Mouse (Mus musculus): ENCODE results near the gene Ska3. TPM values are rescaled to one million over a fixed set of nuclear protein-coding genes. Genes with fewer than 3 reads are reported as not detected.
"Not testable (repeated sequence)": the region's sequence is repeated elsewhere in the genome, so short reads cannot be mapped to it uniquely, and the experiment has no call there.

The Ska3 gene
- polyA plus RNA-seq (2015; fragmentation: Nextera tagmentation; extraction: Ambion mirVana) = 23.9 and 28.0 TPM in 2 replicates

DNA sequence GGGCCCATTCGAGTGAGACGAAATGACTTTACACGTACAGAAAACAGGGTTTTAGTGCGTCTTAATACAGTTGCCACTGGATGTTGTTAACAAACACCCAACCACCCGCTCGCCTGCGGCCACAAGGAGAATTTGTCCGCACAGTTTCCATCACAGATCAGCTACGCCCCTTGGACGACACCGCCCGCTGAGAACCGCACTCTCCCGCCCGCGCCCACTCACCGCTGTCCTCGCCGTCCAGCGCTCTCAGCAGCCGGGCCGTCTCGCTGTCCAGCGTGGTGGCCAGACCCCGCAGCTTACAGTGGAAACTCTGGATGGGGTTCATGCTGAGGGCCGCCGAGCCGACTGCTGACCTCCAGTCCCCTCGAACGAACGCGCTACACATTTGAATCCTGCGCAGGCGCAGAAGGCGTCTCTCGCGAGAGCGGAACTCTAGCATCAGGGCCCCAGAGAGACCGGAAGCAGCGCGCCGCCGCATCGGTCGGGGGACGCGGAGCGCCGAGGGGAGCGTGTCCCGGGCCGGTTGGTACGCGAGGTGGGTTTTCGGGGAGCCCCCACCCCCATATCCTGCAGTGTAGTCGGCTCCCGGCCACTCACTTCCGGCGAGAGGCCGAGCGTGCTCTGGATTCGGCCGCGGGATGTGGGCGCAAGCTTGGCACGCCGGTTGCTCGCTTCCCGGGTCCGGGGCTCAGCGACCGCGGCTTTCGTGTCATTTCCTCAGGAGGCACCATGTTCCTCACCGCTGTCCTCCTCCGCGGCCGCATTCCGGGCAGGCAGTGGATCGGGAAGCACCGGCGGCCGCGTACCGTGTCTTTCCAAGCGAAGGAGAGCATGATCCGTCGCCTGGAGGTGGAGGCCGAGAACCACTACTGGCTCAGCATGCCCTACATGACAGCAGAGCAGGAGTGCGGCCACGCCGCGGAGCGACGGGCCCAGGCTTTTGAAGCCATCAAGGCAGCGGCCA, at the start of gene Ska3, which contains the start of gene Mrpl57:
Gene Ska3, minus strand, starts transcription at position 398 of the 964 bp plus-strand sequence.
Gene Mrpl57, plus strand, starts transcription at position 447 of the 964 bp plus-strand sequence.
- Histone ChIP-seq H3K27ac (ENCODE audit: low read length) (peak within 1 kb of the TSS; percentile 93), H3K4me3 (ENCODE audit: low read length) (peak within 1 kb of the TSS; percentile 98), H3K9me3 (ENCODE audit: control insufficient read depth, low read length) (no peaks in the 10 kb centered on the region), H3K36me3 (ENCODE audit: control insufficient read depth, insufficient read depth, low read length) (peaks cover 3% of the 10 kb centered on the region; the same call in 1 of the 2 replicates), H3K9ac (ENCODE audit: low read depth, low read length) (peak within 1 kb of the TSS; percentile 94), H3K4me2 (ENCODE audit: low read depth, low read length) (peak within 1 kb of the TSS; percentile 69), H3K4me1 (ENCODE audit: control insufficient read depth, insufficient read depth, low read length) (peaks cover 11% of the 10 kb centered on the region; the same call in 1 of the 2 replicates), H3K27me3 (replicated peaks; ENCODE audit: control insufficient read depth, insufficient read depth, low read length) (no peaks in the 10 kb centered on the region)
- WGBS = under 1% methylated on average over 96 of the region's 96 CpGs
- ATAC-seq = peak; percentile 98

GRCm38 (mm10) chr14:57866676-57867276, 40.8 kb upstream of the Ska3 start:
- H3K9me3 ChIP-seq (ENCODE audit: control insufficient read depth, low read length) = no peaks in the 10 kb centered on the region
- H3K36me3 ChIP-seq (ENCODE audit: control insufficient read depth, insufficient read depth, low read length) = 0 out of 2 replicates have a peak, but pooled peaks cover 5% of the 10 kb centered on the region
- ATAC-seq = no peak
- H3K4me1 ChIP-seq (ENCODE audit: control insufficient read depth, insufficient read depth, low read length) = no peaks in the 10 kb centered on the region
- WGBS = 93% methylated on average over 3 of the region's 3 CpGs
- H3K9ac ChIP-seq (ENCODE audit: low read depth, low read length) = no peak overlapping the region
- H3K4me3 ChIP-seq (ENCODE audit: low read length) = no peak overlapping the region
- H3K27ac ChIP-seq (ENCODE audit: low read length) = no peak overlapping the region
- H3K4me2 ChIP-seq (ENCODE audit: low read depth, low read length) = no peak overlapping the region
- H3K27me3 ChIP-seq (replicated peaks; ENCODE audit: control insufficient read depth, insufficient read depth, low read length) = no peaks in the 10 kb centered on the region

- H3K27me3 ChIP-seq (replicated peaks; ENCODE audit: control insufficient read depth, insufficient read depth, low read length) = no peaks in the 10 kb centered on the region
- no peak overlapping the region for H3K27ac ChIP-seq (ENCODE audit: low read length)
- 88% methylated on average over 3 of the region's 3 CpGs for WGBS
- H3K9me3 ChIP-seq (ENCODE audit: control insufficient read depth, low read length) = no peaks in the 10 kb centered on the region
- H3K4me3 ChIP-seq (ENCODE audit: low read length) = no peak overlapping the region
- H3K4me2 ChIP-seq (ENCODE audit: low read depth, low read length) = no peak overlapping the region
- no peaks in the 10 kb centered on the region for H3K4me1 ChIP-seq (ENCODE audit: control insufficient read depth, insufficient read depth, low read length)
- H3K36me3 ChIP-seq (ENCODE audit: control insufficient read depth, insufficient read depth, low read length) = peaks cover 5% of the 10 kb centered on the region; the same call in 1 of the 2 replicates
- H3K9ac ChIP-seq (ENCODE audit: low read depth, low read length) = no peak overlapping the region
- no peak for ATAC-seq
Measured at GRCm38 (mm10) chr14:57865256-57865655, 39.3 kb upstream of the Ska3 start.

DNA sequence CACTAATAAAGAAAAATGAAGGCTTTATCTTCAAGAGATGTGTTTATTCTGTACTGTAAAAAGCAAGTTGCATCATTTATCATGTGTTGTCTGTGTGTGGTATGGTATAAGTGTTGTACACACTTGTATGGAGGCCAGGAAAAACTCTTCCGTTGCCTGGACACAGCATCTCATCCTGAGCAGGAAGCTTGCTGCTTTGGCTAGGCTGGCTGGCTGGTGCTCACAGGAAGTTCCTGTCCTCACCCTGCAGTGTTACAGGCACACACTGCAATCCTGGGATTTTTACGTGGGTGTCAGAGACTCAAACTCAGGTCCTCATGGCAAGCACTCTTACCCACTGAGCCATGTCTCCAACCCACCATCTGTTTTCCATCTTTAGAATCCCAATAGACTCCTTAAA, 37.1 kb upstream of the Ska3 start:
- H3K9me3 ChIP-seq (ENCODE audit: control insufficient read depth, low read length) = no peaks in the 10 kb centered on the region
- no peaks in the 10 kb centered on the region for H3K27me3 ChIP-seq (replicated peaks; ENCODE audit: control insufficient read depth, insufficient read depth, low read length)
- no peak overlapping the region for H3K4me2 ChIP-seq (ENCODE audit: low read depth, low read length)
- ATAC-seq = no peak
- H3K4me1 ChIP-seq (ENCODE audit: control insufficient read depth, insufficient read depth, low read length) = no peaks in the 10 kb centered on the region
- no peak overlapping the region for H3K4me3 ChIP-seq (ENCODE audit: low read length)
- no peak overlapping the region for H3K9ac ChIP-seq (ENCODE audit: low read depth, low read length)
- WGBS = 74% methylated on average over 2 of the region's 2 CpGs
- peaks cover 5% of the 10 kb centered on the region; the same call in 1 of the 2 replicates for H3K36me3 ChIP-seq (ENCODE audit: control insufficient read depth, insufficient read depth, low read length)
- H3K27ac ChIP-seq (ENCODE audit: low read length) = 0 out of 2 replicates have a peak overlapping the region, but pooled peaks have one; percentile 31

GRCm38 (mm10) chr14:57861987-57862412, 36.0 kb upstream of the Ska3 start:
- Histone ChIP-seq H3K27ac (ENCODE audit: low read length) (no peak overlapping the region), H3K9ac (ENCODE audit: low read depth, low read length) (no peak overlapping the region), H3K4me3 (ENCODE audit: low read length) (no peak overlapping the region), H3K4me2 (ENCODE audit: low read depth, low read length) (no peak overlapping the region), H3K36me3 (ENCODE audit: control insufficient read depth, insufficient read depth, low read length) (peaks cover 5% of the 10 kb centered on the region; the same call in 1 of the 2 replicates), H3K9me3 (ENCODE audit: control insufficient read depth, low read length) (no peaks in the 10 kb centered on the region), H3K4me1 (ENCODE audit: control insufficient read depth, insufficient read depth, low read length) (no peaks in the 10 kb centered on the region), H3K27me3 (replicated peaks; ENCODE audit: control insufficient read depth, insufficient read depth, low read length) (no peaks in the 10 kb centered on the region)
- ATAC-seq = no peak
- WGBS = 86% methylated on average over 4 of the region's 4 CpGs

- Histone ChIP-seq H3K4me1 (ENCODE audit: control insufficient read depth, insufficient read depth, low read length) (no peaks in the 10 kb centered on the region), H3K9me3 (ENCODE audit: control insufficient read depth, low read length) (no peaks in the 10 kb centered on the region), H3K36me3 (ENCODE audit: control insufficient read depth, insufficient read depth, low read length) (peaks cover 5% of the 10 kb centered on the region; the same call in 1 of the 2 replicates), H3K27me3 (replicated peaks; ENCODE audit: control insufficient read depth, insufficient read depth, low read length) (no peaks in the 10 kb centered on the region), H3K4me2 (ENCODE audit: low read depth, low read length) (no peak overlapping the region), H3K9ac (ENCODE audit: low read depth, low read length) (no peak overlapping the region), H3K27ac (ENCODE audit: low read length) (no peak overlapping the region), H3K4me3 (ENCODE audit: low read length) (no peak overlapping the region)
- ATAC-seq = no peak
Measured at GRCm38 (mm10) chr14:57859520-57859919, 33.5 kb upstream of the Ska3 start.

GRCm38 (mm10) chr14:57858601-57859000, 32.6 kb upstream of the Ska3 start:
- Histone ChIP-seq H3K27me3 (replicated peaks; ENCODE audit: control insufficient read depth, insufficient read depth, low read length) (no peaks in the 10 kb centered on the region), H3K4me1 (ENCODE audit: control insufficient read depth, insufficient read depth, low read length) (no peaks in the 10 kb centered on the region), H3K27ac (ENCODE audit: low read length) (no peak overlapping the region), H3K9me3 (ENCODE audit: control insufficient read depth, low read length) (no peaks in the 10 kb centered on the region), H3K4me2 (ENCODE audit: low read depth, low read length) (no peak overlapping the region), H3K4me3 (ENCODE audit: low read length) (no peak overlapping the region), H3K36me3 (ENCODE audit: control insufficient read depth, insufficient read depth, low read length) (peaks cover 5% of the 10 kb centered on the region; the same call in 1 of the 2 replicates), H3K9ac (ENCODE audit: low read depth, low read length) (no peak overlapping the region)
- ATAC-seq = no peak
- WGBS = 91% methylated on average over 2 of the region's 2 CpGs

DNA sequence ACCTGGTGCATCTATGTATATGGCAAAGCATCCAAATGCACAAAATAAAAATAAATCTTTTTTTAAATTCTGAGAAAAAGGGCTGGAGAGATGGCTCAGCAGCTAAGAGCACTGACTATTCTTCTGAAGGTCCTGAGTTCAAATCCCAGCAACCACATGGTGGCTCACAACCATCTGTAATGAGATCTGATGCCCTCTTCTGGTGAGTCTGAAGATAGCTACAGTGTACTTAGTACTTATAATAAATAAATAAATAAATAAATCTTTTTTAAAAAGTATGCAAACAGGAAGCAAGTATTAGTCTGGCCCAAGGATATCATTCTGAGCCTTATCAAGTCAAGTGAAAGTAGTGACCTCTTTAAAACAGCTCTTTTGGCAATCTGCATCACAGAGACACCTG, 30.1 kb upstream of the Ska3 start:
- H3K36me3 ChIP-seq (ENCODE audit: control insufficient read depth, insufficient read depth, low read length); H3K27ac ChIP-seq (ENCODE audit: low read length); H3K4me1 ChIP-seq (ENCODE audit: control insufficient read depth, insufficient read depth, low read length); H3K27me3 ChIP-seq (replicated peaks; ENCODE audit: control insufficient read depth, insufficient read depth, low read length); H3K9ac ChIP-seq (ENCODE audit: low read depth, low read length); ATAC-seq; H3K9me3 ChIP-seq (ENCODE audit: control insufficient read depth, low read length); H3K4me2 ChIP-seq (ENCODE audit: low read depth, low read length); H3K4me3 ChIP-seq (ENCODE audit: low read length): not testable (repeated sequence)

DNA sequence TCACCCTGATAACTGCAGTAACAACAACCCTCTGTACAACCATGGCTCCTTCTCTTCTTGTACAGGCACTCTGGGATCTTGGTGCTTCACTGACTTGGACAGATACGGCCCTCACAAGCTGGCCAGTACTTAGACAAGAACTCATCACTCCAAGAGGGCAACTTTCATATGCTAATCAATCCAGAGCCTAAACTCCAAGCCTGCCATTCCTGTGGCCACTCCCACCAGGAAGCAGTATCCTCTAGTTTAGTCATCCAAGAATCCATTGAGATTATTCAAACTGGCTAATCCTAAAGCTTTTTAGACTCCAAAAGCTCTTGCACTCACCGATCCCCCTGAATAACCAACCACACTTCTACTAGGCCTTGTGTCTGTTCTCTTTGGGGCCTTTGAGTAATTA, 27.0 kb upstream of the Ska3 start:
- ATAC-seq = no peak
- H3K4me3 ChIP-seq (ENCODE audit: low read length) = no peak overlapping the region
- 84% methylated on average over 2 of the region's 2 CpGs for WGBS

More for the DNA sequence above, 27.0 kb upstream of the Ska3 start:
- no peak overlapping the region for H3K27ac ChIP-seq (ENCODE audit: low read length)
- H3K9ac ChIP-seq (ENCODE audit: low read depth, low read length) = no peak overlapping the region
- H3K4me2 ChIP-seq (ENCODE audit: low read depth, low read length) = no peak overlapping the region
- H3K27me3 ChIP-seq (replicated peaks; ENCODE audit: control insufficient read depth, insufficient read depth, low read length) = no peaks in the 10 kb centered on the region
- no peaks in the 10 kb centered on the region for H3K36me3 ChIP-seq (ENCODE audit: control insufficient read depth, insufficient read depth, low read length)
- H3K4me1 ChIP-seq (ENCODE audit: control insufficient read depth, insufficient read depth, low read length) = no peaks in the 10 kb centered on the region
- H3K9me3 ChIP-seq (ENCODE audit: control insufficient read depth, low read length) = no peaks in the 10 kb centered on the region

All from intestine, embryonic 16.5 days (tissue).